Mouse (Mus musculus) heart, embryonic 10.5 days (tissue): ENCODE data around the gene Tmub1. TPM values are rescaled to one million over a fixed set of nuclear protein-coding genes. Genes with fewer than 3 reads are reported as not detected.

Experiments used
- DNase-seq: peaks from one replicate; pipeline ENCODE4 v3.0.0-alpha.2; 2017; ENCODE audit warnings: low spot score
- H3K27ac ChIP-seq: fragments of 300-500 bp; sonication (generic); 2 replicates; pipeline ENCODE4 v1.5.1; 2016; ENCODE audit warnings: mild to moderate bottlenecking
- H3K27me3 ChIP-seq: fragments of 300-500 bp; sonication (generic); 2 replicates; pipeline ENCODE4 v1.6.1; 2016; ENCODE audit warnings: mild to moderate bottlenecking; ENCODE audit not compliant: poor library complexity, insufficient read depth, severe bottlenecking
- H3K36me3 ChIP-seq: fragments of 300-500 bp; sonication (generic); 2 replicates; pipeline ENCODE4 v1.6.1; 2016; ENCODE audit warnings: mild to moderate bottlenecking, moderate library complexity
- H3K4me1 ChIP-seq: fragments of 300-500 bp; sonication (generic); 2 replicates; pipeline ENCODE4 v1.6.1; 2016; ENCODE audit warnings: mild to moderate bottlenecking
- H3K4me3 ChIP-seq: fragments of 300-500 bp; sonication (generic); 2 replicates; pipeline ENCODE4 v1.5.1; 2016; ENCODE audit warnings: mild to moderate bottlenecking, moderate library complexity
- H3K9me3 ChIP-seq: fragments of 300-500 bp; sonication (generic); 2 replicates; pipeline ENCODE4 v1.6.1; 2016; ENCODE audit warnings: mild to moderate bottlenecking, moderate library complexity
- WGBS: fragments of 180-500 bp; shearing (Covaris S2); methylation state at CpG from one replicate; pipeline ENCODE4 v1.1.7; 2016; 5-methylcytosine and 5-hydroxymethylcytosine counted together
- polyA plus RNA-seq: library from polyadenylated mRNA; unstranded; fragments of >200 nt; fragmentation: Nextera tagmentation; extraction: Ambion mirVana; gene quantifications from 2 replicates; pipeline ENCODE4 v1.2.1, GENCODE M21; 2016

Gene Tmub1
- polyA plus RNA-seq, 1 experiment from 2014 or later: 22.3 TPM

DNA sequence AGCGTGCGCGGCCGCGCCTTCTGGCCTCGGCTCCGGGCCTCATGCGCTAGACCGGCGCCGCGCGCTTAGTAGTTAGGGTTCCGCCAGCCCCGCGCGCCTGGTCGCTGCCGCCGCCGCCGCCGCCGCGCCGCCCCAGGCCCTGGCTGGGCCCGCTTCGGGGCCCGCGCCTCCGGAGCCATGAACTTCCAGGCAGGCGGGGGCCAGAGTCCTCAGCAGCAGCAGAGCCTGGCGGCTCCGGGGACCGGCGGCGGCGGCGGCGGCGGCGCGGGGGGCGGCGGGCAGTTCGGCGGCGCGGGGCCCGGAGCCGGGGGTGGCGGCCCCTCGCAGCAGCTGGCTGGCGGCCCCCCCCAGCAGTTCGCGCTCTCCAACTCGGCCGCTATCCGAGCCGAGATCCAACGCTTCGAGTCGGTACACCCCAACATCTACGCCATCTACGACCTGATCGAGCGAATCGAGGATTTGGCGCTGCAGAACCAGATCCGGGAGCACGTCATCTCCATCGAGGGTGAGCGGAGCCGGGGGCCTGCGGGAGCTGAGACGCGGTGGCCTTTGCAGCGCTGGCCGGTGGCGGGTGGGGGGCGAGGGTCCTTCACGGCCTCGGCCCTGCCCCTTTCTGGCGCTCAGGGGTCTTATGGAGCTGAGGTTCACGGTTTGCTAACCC is 4.5 kb upstream of the Tmub1 start, which contains the start of gene Agap3:
TSS of gene Agap3 (plus strand) at position 148 of the 661 bp plus-strand sequence.
- under 1% methylated on average over 66 of the region's 85 CpGs for WGBS
- peak within 1 kb of the TSS; percentile 97 for H3K27ac ChIP-seq
- peaks cover 6% of the 10 kb centered on the region; the same call in 1 of the 2 replicates for H3K36me3 ChIP-seq
- H3K27me3 ChIP-seq: no peaks in the 10 kb centered on the region
- H3K4me3 ChIP-seq: peak within 1 kb of the TSS; percentile 88
- peaks cover 54% of the 10 kb centered on the region for H3K4me1 ChIP-seq
- DNase-seq: no peak
- H3K9me3 ChIP-seq: no peaks in the 10 kb centered on the region

DNA sequence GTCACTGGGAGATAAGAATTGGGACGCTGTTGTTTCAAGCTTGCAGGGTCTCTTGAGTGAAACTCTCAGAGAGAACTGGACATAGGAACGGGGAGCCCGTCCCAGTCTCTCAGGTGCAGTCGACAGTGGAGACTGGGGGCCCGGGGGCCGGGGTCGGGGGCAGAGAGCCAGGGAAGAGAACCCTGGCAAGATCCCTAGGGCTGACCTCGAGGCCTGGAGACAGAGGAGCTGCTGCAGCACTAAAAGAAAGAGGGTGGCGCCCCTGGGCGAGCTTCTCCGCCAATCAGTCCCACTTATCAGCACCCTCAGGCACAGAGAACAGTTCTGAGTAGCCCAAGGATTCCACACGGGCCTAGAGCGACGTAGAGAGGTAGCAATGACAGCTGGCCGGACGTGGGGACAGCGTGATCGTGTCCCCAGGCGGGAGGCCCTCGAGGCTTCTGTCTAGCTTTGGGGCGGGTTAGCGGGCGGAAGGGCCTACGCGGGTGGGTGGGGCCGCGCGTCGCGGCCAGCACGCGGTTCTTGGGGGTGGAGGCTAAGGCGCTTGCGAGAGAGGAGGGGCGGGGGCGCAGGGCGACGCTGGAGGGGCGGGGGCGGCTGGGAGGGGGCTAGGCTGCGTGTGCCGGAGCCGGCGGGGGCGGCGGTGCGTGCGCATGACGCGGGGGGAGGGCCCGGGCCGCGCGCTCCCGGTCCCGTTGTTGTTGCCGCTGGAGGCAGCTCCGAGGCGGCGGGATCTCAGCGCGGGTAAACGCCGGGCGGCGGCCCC is 3.8 kb upstream of the Tmub1 start:
- Histone ChIP-seq H3K9me3 (no peaks in the 10 kb centered on the region), H3K4me1 (peaks cover 59% of the 10 kb centered on the region), H3K27ac (peak overlapping the region; percentile 97), H3K4me3 (peak overlapping the region; percentile 88), H3K27me3 (no peaks in the 10 kb centered on the region), H3K36me3 (peaks cover 3% of the 10 kb centered on the region; the same call in 1 of the 2 replicates)
- DNase-seq: peak; percentile 95
- 2% methylated on average over 46 of the region's 66 CpGs for WGBS

DNA sequence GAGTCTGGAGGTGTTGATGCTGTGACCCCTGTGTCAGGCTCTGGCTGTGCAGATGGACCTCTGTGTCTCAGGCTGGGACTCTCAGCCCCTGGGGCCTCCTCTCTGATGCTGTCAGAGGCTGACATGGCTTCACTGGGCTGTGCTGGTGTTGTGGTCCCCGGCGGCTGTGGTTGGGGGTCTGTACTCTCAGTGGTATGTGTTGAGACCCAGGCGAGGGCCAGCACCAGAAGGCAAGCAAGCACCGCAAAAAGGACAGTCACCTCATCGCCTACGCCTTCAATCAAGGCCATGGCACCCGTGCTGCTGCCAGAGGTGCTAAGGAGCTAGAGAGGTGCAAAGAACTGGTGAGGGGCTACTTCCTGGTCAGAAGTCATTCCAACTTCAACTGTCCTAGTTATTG is 1.0 kb downstream of the Tmub1 start:
- WGBS: 86% methylated on average over 7 of the region's 7 CpGs

DNA sequence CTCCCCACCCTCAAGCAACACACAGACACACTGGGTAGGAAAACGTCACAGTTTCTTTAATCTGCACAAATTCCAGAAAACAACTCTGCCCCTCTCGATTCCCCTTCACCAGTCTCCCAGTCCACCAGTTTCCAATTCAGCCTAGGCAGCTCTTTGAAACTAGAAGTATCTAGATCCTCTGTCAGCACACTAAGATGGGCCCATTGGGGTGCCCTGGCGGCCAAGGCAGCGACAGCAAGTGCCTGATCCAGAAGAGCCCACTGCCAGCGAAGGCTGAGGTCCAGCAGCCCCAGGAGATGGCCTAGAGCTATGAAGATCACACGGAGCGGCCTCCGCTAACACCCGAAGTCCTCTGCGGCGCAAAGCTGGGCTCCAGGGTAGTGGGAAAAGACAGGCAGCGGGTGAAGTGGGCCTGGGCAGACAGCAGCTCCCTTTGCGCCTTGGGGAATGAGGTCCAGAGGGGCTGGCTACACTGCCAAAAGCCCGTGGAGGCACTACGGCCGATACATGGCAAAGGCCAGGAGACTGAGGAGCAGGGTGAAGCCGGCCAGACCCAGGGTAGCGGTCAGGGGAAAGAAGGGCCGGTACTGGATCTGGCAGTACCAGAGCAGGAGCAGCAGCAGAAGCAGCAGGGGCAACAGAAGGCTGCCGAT is 2.1 kb downstream of the Tmub1 start:
- Histone ChIP-seq H3K4me1 (peaks cover 41% of the 10 kb centered on the region), H3K27me3 (no peaks in the 10 kb centered on the region), H3K9me3 (no peaks in the 10 kb centered on the region), H3K4me3 (peak overlapping the region; percentile 96), H3K36me3 (peaks cover 35% of the 10 kb centered on the region), H3K27ac (peak overlapping the region; percentile 97)
- WGBS: 45% methylated on average over 20 of the region's 20 CpGs
- DNase-seq: no peak

More for the DNA sequence above, 1.0 kb downstream of the Tmub1 start:
- no peak for DNase-seq
- Histone ChIP-seq H3K36me3 (peaks cover 24% of the 10 kb centered on the region), H3K4me3 (0 out of 2 replicates have a peak overlapping the region, but pooled peaks have one; percentile 78), H3K27ac (no peak overlapping the region), H3K4me1 (peaks cover 46% of the 10 kb centered on the region), H3K9me3 (no peaks in the 10 kb centered on the region), H3K27me3 (no peaks in the 10 kb centered on the region)

DNA sequence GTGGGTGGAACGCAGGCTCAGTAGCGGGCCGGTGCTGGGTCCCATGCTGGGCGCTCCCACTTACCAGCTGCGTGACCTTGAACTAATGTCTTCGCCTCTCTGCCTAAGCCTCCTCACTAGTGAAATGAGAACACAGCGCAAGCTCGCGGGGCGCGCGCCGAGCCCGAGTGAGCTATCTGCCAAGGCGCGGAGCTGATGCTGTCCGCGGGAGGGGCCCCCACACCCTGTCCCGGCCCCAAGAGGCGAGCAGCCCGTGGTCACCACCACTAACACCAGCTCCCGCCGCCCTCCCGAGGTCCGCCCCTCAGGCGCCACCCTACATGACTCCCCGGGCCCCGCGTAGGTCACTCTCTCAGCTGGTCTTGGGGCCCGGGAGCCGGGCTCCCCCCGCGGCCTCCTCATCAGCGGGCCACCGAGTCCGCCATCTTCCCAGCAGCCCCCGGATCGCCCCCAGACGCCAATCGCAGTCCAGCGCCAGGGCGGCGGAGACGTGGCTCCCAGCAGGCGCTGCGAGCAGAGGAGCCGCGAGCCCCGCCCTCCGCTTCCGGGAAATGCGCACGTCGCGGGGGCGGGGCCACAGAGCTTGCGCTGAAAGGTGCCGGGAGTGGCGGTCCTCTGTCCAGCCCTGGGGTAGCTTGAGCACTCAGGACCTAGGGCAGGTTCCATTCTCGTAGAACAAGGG is 2.8 kb downstream of the Tmub1 start, which contains the start of gene Fastk:
TSS of gene Fastk (minus strand) at position 542 of the 682 bp plus-strand sequence.
- peak; percentile 97 for DNase-seq
- Histone ChIP-seq H3K9me3 (no peaks in the 10 kb centered on the region), H3K4me1 (peaks cover 41% of the 10 kb centered on the region), H3K4me3 (peak within 1 kb of the TSS; percentile 96), H3K27ac (peak within 1 kb of the TSS; percentile 97), H3K36me3 (peaks cover 42% of the 10 kb centered on the region), H3K27me3 (no peaks in the 10 kb centered on the region)
- WGBS: under 1% methylated on average over 60 of the region's 60 CpGs

DNA sequence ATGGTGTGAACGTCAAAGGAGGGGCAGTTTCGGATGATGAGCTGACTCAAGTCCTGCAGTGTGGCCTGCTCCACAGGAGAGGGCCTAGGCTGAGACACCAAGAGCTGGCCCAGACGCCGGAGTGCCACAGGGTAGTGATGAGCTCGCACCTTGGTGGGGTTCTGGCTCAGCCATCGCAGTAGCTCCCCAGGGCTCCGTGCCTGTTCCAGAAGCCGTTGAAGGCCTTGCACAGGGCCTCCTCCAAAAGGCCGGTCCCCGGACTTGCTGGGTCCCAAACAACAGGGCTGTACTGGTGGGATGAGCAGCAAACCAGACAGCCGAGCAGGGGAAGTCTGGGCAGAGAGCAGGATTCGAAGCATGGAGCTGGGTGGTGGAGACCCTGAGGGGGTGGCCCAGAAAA is 3.7 kb downstream of the Tmub1 start:
- peak overlapping the region; percentile 97; the same call in 1 of the 2 replicates for H3K27ac ChIP-seq
- peaks cover 41% of the 10 kb centered on the region for H3K4me1 ChIP-seq
- peak overlapping the region; percentile 96 for H3K4me3 ChIP-seq
- 80% methylated on average over 12 of the region's 12 CpGs for WGBS
- H3K27me3 ChIP-seq: no peaks in the 10 kb centered on the region
- peaks cover 51% of the 10 kb centered on the region for H3K36me3 ChIP-seq
- no peak for DNase-seq
- H3K9me3 ChIP-seq: no peaks in the 10 kb centered on the region

DNA sequence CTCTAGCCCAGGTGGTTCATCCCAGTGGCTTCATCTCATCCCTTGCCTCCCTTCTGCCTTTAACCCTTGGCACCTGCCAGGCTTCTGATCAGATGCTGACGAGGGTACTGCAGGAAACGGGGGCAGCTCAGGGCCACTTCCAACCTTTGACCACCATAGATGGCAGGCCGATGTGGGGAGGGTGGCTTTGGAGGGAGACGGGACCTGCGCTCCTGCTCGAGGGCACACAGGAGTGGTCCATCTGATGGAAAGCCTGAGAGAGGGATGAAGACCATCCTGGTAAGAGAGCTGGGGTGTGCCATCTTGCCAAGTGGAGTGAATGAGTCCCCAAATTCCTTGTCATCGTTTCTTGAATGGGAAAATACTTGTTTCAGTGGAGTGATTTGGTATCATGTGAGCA is 4.5 kb downstream of the Tmub1 start:
- no peak overlapping the region for H3K4me3 ChIP-seq
- DNase-seq: no peak
- 91% methylated on average over 7 of the region's 7 CpGs for WGBS
- peaks cover 57% of the 10 kb centered on the region for H3K36me3 ChIP-seq
- no peaks in the 10 kb centered on the region for H3K9me3 ChIP-seq
- H3K27ac ChIP-seq: no peak overlapping the region
- no peaks in the 10 kb centered on the region for H3K27me3 ChIP-seq
- peaks cover 41% of the 10 kb centered on the region for H3K4me1 ChIP-seq

DNA sequence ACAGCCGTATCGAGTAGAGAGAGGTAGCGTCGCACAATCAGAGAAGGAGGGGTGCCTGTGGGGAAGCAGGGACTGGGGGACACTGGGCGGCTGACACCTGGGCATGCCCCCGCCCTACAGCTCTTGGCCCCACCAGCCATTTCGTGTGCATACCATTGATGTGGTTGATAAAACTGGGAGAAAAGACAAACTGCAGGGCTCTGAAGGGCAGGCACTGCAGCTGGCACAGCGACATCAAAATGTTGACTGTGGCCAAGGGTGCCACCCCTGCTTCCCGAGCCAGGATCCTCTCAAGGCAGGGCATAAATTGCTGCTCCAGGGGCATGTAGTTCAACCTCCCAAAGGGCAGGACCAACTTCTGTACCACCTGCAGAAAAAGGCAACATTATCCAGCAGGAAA is 5.6 kb downstream of the Tmub1 start:
- WGBS: 84% methylated on average over 9 of the region's 9 CpGs
- H3K36me3 ChIP-seq: peaks cover 62% of the 10 kb centered on the region
- no peak for DNase-seq
- H3K4me1 ChIP-seq: peaks cover 30% of the 10 kb centered on the region
- no peak overlapping the region for H3K27ac ChIP-seq
- H3K9me3 ChIP-seq: no peaks in the 10 kb centered on the region
- H3K4me3 ChIP-seq: no peak overlapping the region
- H3K27me3 ChIP-seq: no peaks in the 10 kb centered on the region

DNA sequence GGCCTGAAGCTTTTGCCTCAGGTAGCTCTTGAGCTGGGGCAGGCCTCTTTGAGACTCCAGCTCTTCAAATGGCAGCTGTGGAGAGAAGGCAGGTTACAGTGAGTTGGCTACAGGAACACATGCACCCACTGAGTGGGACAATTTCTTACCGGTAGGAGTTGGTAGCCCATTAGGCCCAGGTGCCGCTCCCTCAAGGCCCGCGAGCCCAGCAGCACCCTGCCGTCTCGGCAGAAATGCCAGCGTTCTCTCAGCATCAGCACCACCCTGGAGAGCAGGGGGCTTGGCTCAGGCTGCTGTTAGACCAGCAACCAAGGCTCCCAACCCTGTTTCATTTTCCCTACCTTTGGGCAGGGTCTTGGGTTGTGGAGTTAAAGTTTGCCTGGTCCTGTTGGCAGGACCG is 6.5 kb downstream of the Tmub1 start:
- no peak for DNase-seq
- H3K9me3 ChIP-seq: no peaks in the 10 kb centered on the region
- no peaks in the 10 kb centered on the region for H3K27me3 ChIP-seq
- H3K4me3 ChIP-seq: no peak overlapping the region
- no peak overlapping the region for H3K27ac ChIP-seq
- peaks cover 70% of the 10 kb centered on the region for H3K36me3 ChIP-seq
- peaks cover 23% of the 10 kb centered on the region for H3K4me1 ChIP-seq
- 91% methylated on average over 8 of the region's 8 CpGs for WGBS

DNA sequence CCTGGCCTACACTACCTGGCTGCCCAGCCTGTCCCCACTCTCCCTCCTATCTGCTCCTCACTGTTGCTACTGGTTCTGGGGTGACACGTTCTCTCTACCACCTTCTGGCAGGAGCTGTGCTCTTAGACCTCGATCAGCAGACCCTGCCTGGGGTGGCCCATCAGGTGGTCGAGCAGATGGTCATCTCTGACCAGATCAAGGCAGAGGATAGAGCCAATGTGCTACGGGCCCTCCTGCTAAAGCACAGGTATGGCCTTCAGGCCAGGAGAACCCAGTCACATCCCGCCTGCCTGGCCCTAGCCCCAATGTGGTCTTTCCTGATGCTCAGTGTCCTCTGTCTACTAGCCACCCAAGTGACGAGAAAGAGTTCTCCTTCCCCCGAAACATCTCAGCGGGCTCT is 13.7 kb downstream of the Tmub1 start:
- no peaks in the 10 kb centered on the region for H3K9me3 ChIP-seq
- peaks cover 90% of the 10 kb centered on the region for H3K36me3 ChIP-seq
- no peaks in the 10 kb centered on the region for H3K27me3 ChIP-seq
- no peak overlapping the region for H3K4me3 ChIP-seq
- no peak for DNase-seq
- no peak overlapping the region for H3K27ac ChIP-seq
- WGBS: 86% methylated on average over 8 of the region's 8 CpGs
- H3K4me1 ChIP-seq: no peaks in the 10 kb centered on the region; the same call in 1 of the 2 replicates

DNA sequence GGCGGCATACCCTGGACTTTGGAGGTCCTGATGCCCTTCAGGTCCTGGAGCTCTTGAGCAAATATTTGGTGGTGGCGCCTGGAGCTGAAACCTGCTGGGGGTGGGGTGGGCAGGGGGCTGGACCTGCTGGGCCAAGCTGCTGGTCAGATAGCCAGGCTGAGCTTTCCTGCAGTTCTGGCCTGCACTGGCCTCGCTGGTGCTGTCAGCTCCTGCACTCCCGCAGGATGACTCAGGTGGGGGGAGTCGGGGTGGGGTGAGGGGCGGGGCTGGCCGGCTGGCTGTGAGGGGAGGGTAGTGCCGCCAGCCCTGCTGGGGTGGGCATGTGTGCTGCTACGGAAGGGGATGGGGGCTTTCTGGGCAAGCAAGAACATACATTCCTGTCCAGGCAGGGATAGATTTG is 19.1 kb downstream of the Tmub1 start:
- no peaks in the 10 kb centered on the region for H3K9me3 ChIP-seq
- H3K27ac ChIP-seq: peak overlapping the region; percentile 56; the same call in 1 of the 2 replicates
- no peaks in the 10 kb centered on the region for H3K27me3 ChIP-seq
- no peak for DNase-seq
- H3K4me1 ChIP-seq: peaks cover 47% of the 10 kb centered on the region
- peak overlapping the region; percentile 78; the same call in 1 of the 2 replicates for H3K4me3 ChIP-seq
- 12% methylated on average over 9 of the region's 9 CpGs for WGBS
- H3K36me3 ChIP-seq: peaks cover 46% of the 10 kb centered on the region

DNA sequence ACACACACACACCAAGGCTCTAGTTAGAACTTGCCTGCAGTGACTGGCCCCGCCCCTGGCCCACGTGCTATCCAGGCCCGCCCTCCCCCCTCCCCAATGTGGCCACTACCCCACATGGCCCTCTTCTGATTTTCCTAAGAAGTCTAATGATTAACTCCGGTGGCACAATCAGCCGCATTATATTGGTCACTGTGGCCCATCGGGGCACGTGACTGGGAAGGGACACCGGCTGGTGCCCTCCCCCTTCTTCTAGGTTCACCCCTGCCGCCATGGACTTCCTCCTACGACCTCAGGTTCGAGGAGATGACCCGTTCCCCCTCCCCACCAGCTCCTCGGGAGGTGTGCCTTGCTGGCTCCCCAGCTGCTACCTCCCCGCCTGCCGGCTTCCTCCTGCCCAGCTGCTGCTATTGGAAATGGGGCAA is 19.7 kb downstream of the Tmub1 start:
- H3K36me3 ChIP-seq: peaks cover 40% of the 10 kb centered on the region
- H3K27me3 ChIP-seq: no peaks in the 10 kb centered on the region
- peaks cover 49% of the 10 kb centered on the region for H3K4me1 ChIP-seq
- DNase-seq: no peak
- peak overlapping the region; percentile 78 for H3K4me3 ChIP-seq
- no peaks in the 10 kb centered on the region for H3K9me3 ChIP-seq
- H3K27ac ChIP-seq: peak overlapping the region; percentile 56
- WGBS: 7% methylated on average over 15 of the region's 15 CpGs
